Mouse (Mus musculus) stomach, postnatal 0 days (tissue): ENCODE measurements around the gene Eme1.

Source experiments
- CTCF ChIP-seq: IDR thresholded peaks from 2 replicates; pipeline ENCODE4 v1.5.1; 2016; ENCODE audit warnings: antibody characterized with exemption, low read depth, mild to moderate bottlenecking, moderate library complexity
- EP300 ChIP-seq: optimal IDR thresholded peaks from 2 replicates; pipeline ENCODE3; 2016; ENCODE audit warnings: antibody characterized with exemption

DNA sequence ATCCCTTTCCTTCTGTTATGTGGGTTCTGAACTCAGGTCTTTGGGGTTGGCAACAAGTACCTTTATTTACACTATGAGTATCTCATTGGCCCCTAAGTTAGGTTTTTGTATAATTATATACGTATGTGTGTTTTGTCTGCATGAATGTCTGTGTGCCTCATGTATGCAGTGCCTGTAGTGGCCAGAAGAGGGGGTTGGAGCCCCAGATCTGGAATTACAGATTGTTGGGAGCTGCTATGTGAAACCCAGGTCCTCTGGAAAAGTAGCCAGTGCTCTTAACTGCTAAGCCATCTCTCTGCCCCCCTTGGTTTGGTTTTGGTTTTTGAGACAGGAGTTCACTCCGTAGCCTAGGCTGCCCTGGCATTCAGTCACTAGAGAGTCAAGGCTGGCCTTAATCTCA lies 43.4 kb upstream of the Eme1 start:
- peak; percentile 41 for TF ChIP-seq CTCF
- TF ChIP-seq EP300, result no peak
